8 mouse cellular contexts compared by ENCODE assay signal in the genomic region with DNA sequence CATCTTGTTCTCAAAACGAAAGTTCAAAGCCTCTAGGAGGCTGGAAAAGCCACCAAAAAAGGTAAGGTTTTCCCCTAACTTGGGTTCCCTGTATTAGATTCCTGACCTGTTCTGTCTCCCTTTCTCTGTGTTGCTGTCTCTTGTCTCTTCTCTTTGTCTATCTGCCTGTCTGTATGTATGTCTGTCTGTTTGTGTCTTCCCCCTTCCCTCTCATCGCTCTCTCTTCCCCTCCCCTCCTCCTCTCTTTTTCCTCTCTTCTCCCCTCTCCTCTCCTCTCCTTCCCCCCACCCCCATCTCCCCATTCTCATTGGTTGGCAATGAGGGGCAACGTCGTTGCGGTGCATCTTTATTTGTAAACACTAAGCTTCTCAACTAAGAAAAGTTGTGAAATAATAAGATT. TPM values are rescaled to one million over a fixed set of nuclear protein-coding genes. Genes with fewer than 3 reads are reported as not detected.
DNase-seq lines count a peak whose midpoint lies in the region; ATAC-seq and TF ChIP-seq lines count a peak whose summit lies in the region.

A gene (minus strand): TSS at position 101 of the 400 bp plus-strand sequence.

- no peak for TF ChIP-seq POLR2A in myocyte (IDR thresholded peaks at IDR 0.05; ENCODE audit: insufficient read length, low read depth)

- peak within 1 kb of the TSS; percentile 96 for H3K4me3 ChIP-seq in layer of hippocampus, adult 2 months
- H3K4me3 ChIP-seq in heart, embryonic 11.5 days (ENCODE audit: low read depth, low read length): peak within 1 kb of the TSS; percentile 67
- H3K4me3 ChIP-seq in myocyte: peak within 1 kb of the TSS; percentile 61

- no peak for DNase-seq in layer of hippocampus, adult 2 months (ENCODE audit: low spot score in 2 of 2)
- DNase-seq in layer of hippocampus, adult 11-12 months (ENCODE audit: low spot score): no peak
- DNase-seq in adrenal gland, postnatal 4 days (ENCODE audit: low spot score in 2 of 2): no peak
- no peak for DNase-seq in left cerebral cortex, postnatal 14 days (ENCODE audit: low spot score in 2 of 2)
- no peak for DNase-seq in spleen, postnatal 10 days (ENCODE audit: low spot score in 2 of 2)
- DNase-seq in frontal cortex, postnatal 36 days (ENCODE audit: low spot score in 2 of 2): no peak

- peak within 1 kb of the TSS; percentile 85 for H3K4me2 ChIP-seq in heart, embryonic 11.5 days
- H3K4me2 ChIP-seq in myocyte (ENCODE audit: low read depth): peak within 1 kb of the TSS; percentile 96

- no peak for ATAC-seq in heart, embryonic 11.5 days (replicated peaks; ENCODE audit: insufficient number of reproducible peaks, low FRiP score, low TSS enrichment)

- H3K79me2 ChIP-seq in myocyte (ENCODE audit: control insufficient read depth, insufficient read depth): peaks cover 15% of the 10 kb centered on the region

- H3K4me1 ChIP-seq in heart, embryonic 11.5 days (ENCODE audit: control insufficient read depth, insufficient read depth, low read length): peaks cover 15% of the 10 kb centered on the region

- intact Hi-C loops in left cerebral cortex, postnatal 14 days (cut with DNase I): no loop called here

- H3K9me3 ChIP-seq in heart, embryonic 11.5 days (replicated peaks; ENCODE audit: control insufficient read depth, low read length): no peaks in the 10 kb centered on the region

- peak within 1 kb of the TSS; percentile 81 for H3K9ac ChIP-seq in heart, embryonic 11.5 days (ENCODE audit: low read depth, low read length)

- 33% methylated on average over 5 of the region's 5 CpGs for WGBS in heart, embryonic 11.5 days (ENCODE audit: insufficient replicate concordance)

- no peak for TF ChIP-seq CTCF in layer of hippocampus, adult 2 months (conservative IDR thresholded peaks at IDR 0.05)

- H3K27ac ChIP-seq in layer of hippocampus, adult 2 months: peak within 1 kb of the TSS; percentile 84
- H3K27ac ChIP-seq in heart, embryonic 11.5 days (ENCODE audit: low read depth, low read length): no peak within 1 kb of the TSS

- peak within 1 kb of the TSS; percentile 23 for H3ac ChIP-seq in myocyte (ENCODE audit: control insufficient read depth, insufficient read length)

- no peaks in the 10 kb centered on the region for H3K27me3 ChIP-seq in heart, embryonic 11.5 days (ENCODE audit: control insufficient read depth, insufficient read depth, low read length)
- no peaks in the 10 kb centered on the region for H3K27me3 ChIP-seq in myocyte (ENCODE audit: control insufficient read depth, insufficient read depth, insufficient read length)

- H3K36me3 ChIP-seq in heart, embryonic 11.5 days (ENCODE audit: control insufficient read depth, insufficient read depth, low read length): no peaks in the 10 kb centered on the region
- no peaks in the 10 kb centered on the region for H3K36me3 ChIP-seq in myocyte (ENCODE audit: control insufficient read depth, insufficient read depth)

TF ChIP-seq in myocyte, 11 proteins besides CTCF, POLR2A, EP300 and RAD21:
- TF ChIP-seq TCF12 (IDR thresholded peaks at IDR 0.05; ENCODE audit: insufficient read depth, poor library complexity, severe bottlenecking) (no peak), TCF3 (IDR thresholded peaks at IDR 0.05; ENCODE audit: insufficient read length, low read depth) (no peak), CEBPB (IDR thresholded peaks at IDR 0.05; ENCODE audit: insufficient read depth, poor library complexity, severe bottlenecking) (no peak), POLR2AphosphoS2 (IDR thresholded peaks at IDR 0.05; ENCODE audit: insufficient read length, low read depth) (no peak), MAX (IDR thresholded peaks at IDR 0.05; ENCODE audit: low read depth) (no peak), MYOD1 (IDR thresholded peaks at IDR 0.05; ENCODE audit: control insufficient read depth in 1 of 3, insufficient read length in 2 of 3, low read depth in 2 of 3) (no peak), E2F4 (IDR thresholded peaks at IDR 0.05; ENCODE audit: insufficient read depth) (no peak), MYOG (IDR thresholded peaks at IDR 0.05; ENCODE audit: control insufficient read depth in 1 of 3, insufficient read depth in 1 of 3, insufficient read length in 2 of 3, low read depth in 2 of 3) (no peak), REST (IDR thresholded peaks at IDR 0.05; ENCODE audit: insufficient read depth, insufficient read length) (no peak), USF1 (IDR thresholded peaks at IDR 0.05; ENCODE audit: low read depth) (no peak), SRF (IDR thresholded peaks at IDR 0.05; ENCODE audit: control insufficient read depth, insufficient read length, low read depth) (no peak)
TF ChIP-seq in myocyte: peak in this region for 0.

RNA-seq across cellular contexts. Expression of the gene that starts here (rescaled TPM):
- total RNA-seq in layer of hippocampus, adult 2 months (2021): 10 to 100 TPM; 22.3 to 25.4 TPM
- total RNA-seq in adrenal gland, postnatal 4 days (2021): 10 to 100 TPM; 29.0 to 31.7 TPM
- polyA plus RNA-seq in heart, embryonic 11.5 days (2014; fragmentation: Nextera tagmentation; extraction: Ambion mirVana): 11.1 and 12.2 TPM in 2 replicates
- 10 to 100 TPM; 15.1 to 18.8 TPM for total RNA-seq in left cerebral cortex, postnatal 14 days (2021)
- 38.3 TPM for polyA plus RNA-seq in myocyte (2012; fragmentation: generic; extraction: Trizol)
